Mouse (Mus musculus) urinary bladder, postnatal 0 days (tissue): ENCODE results near the gene Prl8a2. TPM values are rescaled to one million over a fixed set of nuclear protein-coding genes. Genes with fewer than 3 reads are reported as not detected.

Experiments
- polyA plus RNA-seq: library from polyadenylated mRNA; unstranded; fragments of >200 nt; fragmentation: Nextera tagmentation; extraction: Ambion mirVana; gene quantifications from 2 replicates; pipeline ENCODE4 v1.2.1, GENCODE M21; 2015

Gene Prl8a2
- not detected in 2 replicates for polyA plus RNA-seq

GRCm38 (mm10) chr13:27345373-27345772, at the start of gene Prl8a2:
Gene Prl8a2 (plus strand): TSS chr13:27345673.

DNA sequence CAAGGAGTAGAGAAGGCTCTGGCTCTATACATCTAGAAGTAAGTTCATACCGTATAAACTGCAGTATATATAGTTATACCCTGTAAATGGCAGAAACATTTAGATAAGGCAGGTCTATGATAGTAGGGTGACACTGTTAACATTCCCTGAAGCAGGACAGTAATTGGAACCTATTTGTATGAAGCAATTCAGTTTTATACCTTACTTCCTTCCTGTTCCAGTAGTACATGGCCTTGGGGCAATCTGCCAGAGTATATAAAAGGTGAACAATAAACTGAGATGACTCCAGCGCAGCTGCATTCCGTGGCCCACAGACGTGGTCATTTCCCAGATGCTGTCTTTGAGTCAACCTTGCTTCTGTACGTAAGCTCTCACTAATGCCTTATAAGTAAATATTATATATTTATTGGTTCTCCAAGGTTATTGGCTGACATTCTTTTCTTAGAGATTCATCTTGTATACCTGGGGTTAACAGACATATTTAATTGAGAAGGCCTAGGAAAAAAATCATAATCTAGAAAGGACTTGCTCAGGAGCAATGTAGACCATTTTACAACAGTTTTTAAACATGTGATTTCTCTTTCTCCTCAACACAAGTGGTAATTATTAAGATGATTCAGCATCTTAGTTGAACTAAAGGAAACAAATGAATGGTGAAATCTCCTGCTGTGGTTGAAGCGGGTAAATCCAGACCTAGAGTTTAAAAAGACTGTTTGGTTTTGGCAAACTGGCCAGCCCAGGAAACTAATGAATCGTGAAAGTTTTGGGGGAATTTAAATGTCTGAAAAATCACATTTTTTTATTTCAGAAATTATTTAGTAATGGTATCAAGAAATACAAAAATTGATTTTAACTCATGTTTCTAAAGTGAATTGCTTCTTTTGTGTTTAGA, 32.9 kb upstream of the Prl8a2 start, which contains the start of gene Prl6a1:
Gene Prl6a1, plus strand, starts transcription at position 294 of the 892 bp plus-strand sequence.

GRCm38 (mm10) chr13:27390746-27391145, 45.3 kb downstream of the Prl8a2 start, which contains the start of gene Prl2b1:
Gene Prl2b1 (minus strand): TSS chr13:27390846.

Other genes starting within 250 kb of the Prl8a2 start
- gene Prl3d2, start 224.0 kb upstream of the Prl8a2 start, polyA plus RNA-seq = not detected in 2 replicates
- not detected in 2 replicates for gene Prl3d3, start 188.9 kb upstream of the Prl8a2 start, polyA plus RNA-seq
- gene Prl3c1, start 149.0 kb upstream of the Prl8a2 start, polyA plus RNA-seq = not detected in 2 replicates
- not detected in 2 replicates for gene Prl3b1, start 103.8 kb upstream of the Prl8a2 start, polyA plus RNA-seq
- gene Prl3a1, start 86.2 kb upstream of the Prl8a2 start, polyA plus RNA-seq = not detected in 2 replicates
- gene Prl6a1, start 33.0 kb upstream of the Prl8a2 start, polyA plus RNA-seq = not detected in 2 replicates
- gene Prl2b1, start 45.2 kb downstream of the Prl8a2 start, polyA plus RNA-seq = not detected in 2 replicates
- gene Prl8a6, start 93.0 kb downstream of the Prl8a2 start, polyA plus RNA-seq = not detected in 2 replicates
- not detected in 2 replicates for gene Prl8a8, start 167.5 kb downstream of the Prl8a2 start, polyA plus RNA-seq
- not detected in 2 replicates for gene Prl8a9, start 218.9 kb downstream of the Prl8a2 start, polyA plus RNA-seq
- gene Prl8a1, start 236.5 kb downstream of the Prl8a2 start, polyA plus RNA-seq = not detected in 2 replicates